Mouse (Mus musculus) right cerebral cortex, postnatal 14 days (tissue): Measurements from ENCODE around the gene Pah.

Experiments used
- DNase-seq: peaks from one replicate; pipeline ENCODE4 v3.0.0; 2022

Pah gene

DNA sequence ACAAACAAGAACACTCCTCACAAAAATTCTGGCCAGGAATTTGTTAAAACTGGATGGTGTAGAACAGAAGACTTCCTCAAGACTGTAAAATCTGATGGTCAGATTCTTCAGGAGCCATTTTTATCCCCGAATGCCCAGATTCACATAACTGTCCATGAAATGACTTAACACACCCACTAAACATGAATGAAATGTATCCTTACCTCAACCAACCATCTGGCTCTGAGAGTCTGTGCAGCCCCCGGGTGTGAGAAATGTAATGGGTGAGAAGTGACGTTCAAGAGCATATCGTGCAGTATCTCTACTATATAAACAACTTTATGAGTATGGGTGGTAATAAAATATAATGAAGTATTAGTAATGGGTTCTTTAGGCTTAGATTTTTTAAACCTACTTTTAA, 13.0 kb upstream of the Pah start:
- DNase-seq = no peak

DNA sequence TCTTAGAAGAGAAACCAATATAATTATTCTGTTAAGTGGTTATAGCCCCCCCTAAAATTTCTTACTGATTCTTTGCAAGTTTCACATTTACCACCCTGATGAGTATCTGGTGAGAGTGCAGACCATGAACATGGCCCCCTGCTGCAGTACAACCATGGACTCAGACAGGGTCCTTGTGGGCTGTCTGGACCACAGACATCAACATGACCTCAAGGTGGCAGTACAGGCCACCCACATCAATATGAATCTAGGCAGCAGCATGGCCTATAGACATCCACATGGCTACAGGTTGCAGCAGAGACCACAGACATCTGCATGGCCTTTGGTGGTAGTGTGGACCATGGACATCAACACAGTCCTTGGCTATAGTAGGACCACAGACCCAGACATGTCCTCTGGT, 8.5 kb upstream of the Pah start:
- DNase-seq = no peak

DNA sequence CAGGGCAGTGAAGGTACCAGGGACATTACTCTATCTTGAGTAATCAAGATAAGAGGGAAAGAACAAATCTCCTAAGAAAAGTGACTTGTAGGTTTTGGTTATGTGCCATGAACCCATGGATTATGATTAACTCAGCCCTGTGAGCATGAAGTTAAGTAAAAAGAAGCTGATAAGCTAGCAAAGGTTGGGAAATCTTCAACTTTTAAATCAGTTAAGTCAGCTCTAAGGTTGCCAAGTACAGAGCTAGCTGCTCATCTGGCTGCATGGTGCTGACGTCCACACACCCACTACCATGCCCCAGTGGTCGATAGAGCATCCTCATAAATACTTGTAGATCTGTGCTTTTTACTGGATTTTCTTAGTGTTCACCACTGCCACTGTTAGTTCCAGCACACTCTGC, 3.0 kb upstream of the Pah start:
- no peak for DNase-seq

DNA sequence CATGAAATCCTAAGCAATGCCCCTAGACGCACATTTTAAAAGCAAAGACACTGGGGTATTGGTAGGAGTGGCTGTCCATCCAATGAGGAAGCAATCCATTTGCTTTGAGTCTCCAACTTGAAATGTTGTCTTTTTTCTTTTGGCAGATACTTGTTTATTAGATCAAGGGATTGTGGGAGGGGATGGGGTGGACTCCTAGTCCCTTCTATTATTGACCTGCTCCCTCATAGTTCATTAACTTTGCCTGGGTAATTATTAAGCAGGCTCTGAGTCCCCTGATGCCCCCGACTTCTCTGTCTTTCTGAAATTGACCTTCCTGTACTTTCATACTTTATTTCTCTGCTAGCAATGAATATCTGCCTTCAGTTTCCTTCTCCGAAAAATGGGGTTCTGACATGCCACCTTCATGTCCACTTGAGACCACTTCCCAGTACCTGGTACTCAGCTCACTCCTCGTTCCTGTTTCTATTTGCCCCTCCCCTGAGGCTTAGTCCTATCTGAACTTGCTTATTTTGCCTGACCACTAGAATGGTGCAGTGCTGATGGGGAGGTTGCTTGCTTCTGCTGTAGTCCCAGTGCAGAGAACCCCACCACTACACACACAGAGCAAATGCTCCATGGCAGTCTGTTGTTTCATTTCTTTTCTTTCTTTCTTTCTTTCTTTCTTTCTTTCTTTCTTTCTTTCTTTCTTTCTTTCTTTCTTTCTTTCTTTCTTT, 1.0 kb upstream of the Pah start:
- DNase-seq = no peak

DNA sequence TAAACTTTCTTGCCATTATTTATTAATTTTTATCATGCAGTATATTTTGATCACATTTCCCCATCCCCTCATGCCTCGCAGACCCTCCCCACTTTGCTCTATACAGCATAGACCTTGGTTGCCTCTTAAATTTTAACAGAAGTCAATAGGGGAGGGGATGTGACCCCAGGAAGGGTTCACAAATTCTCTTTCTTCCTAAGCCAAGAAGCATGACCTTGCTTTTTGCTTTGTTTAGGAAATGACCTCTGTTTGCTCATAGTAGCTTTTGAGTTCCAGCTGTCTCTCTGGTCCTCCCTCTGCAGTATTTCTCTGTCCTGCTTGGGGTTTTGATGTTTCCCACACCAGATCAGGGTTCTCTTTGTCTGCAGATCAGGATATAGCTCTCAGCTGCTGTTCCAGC, 12.6 kb downstream of the Pah start:
- no peak for DNase-seq

DNA sequence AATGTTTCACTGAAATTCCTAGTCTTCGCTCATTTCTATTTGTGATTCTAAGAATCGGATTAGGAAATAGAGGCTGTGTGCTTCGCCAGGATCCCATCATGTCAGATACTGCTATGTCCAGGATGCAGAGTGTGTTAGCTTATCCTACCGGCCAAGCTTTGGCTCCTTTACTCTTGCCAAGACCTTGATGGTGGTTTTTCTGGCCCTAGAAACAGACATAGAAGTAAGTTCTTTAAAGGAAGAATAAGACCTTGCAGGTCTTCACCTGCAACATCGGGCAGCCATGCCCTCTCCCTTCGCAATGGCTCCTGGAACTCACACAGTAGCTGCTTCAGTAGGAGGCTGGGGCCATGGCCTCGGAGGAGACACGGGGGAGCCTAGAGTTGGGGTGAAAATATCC, 24.2 kb downstream of the Pah start:
- no peak for DNase-seq

DNA sequence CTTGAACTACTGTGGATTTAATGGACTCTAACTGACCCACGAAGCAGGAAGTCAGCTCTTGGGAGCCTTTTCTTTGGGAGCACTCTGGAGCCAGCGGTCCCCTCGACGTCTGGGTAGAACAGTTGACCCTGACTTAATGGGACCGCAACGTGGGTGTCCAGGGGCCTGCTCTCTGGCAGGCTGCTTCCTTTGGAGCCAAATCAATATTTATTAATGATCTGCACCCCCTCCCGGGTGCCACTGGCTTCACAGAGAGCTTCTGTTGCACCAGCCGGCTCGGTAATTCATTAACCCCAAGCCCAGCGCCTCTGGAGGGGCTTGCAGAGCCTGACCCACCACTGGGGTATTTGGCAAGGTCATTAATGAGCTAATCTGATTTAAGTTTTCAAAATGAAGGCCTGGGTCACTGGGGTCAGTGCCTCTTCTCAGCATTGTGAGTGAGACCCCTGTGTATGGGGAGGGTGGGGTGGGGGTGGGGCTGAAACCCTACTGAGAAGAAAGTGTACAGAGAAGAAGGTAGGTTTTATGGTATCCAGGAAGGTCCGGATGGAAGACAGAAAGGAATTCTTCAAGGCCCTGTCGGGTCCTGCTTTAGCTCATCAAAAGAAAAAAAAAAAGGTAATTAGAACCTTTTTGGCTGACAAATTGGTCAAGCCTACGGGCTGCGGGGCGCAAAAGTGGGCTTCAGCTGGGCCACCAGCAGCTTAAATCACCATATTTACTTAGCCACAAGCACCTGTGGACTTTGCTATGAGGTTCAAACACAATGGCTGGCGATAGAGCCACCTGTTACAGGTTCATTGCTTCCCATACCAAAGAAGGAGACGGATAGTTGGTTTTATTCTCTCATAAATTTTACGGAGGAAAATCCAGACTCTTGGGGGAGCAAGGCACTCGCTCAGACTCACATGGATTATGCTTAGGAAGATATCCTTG, 25.0 kb downstream of the Pah start:
- no peak for DNase-seq

DNA sequence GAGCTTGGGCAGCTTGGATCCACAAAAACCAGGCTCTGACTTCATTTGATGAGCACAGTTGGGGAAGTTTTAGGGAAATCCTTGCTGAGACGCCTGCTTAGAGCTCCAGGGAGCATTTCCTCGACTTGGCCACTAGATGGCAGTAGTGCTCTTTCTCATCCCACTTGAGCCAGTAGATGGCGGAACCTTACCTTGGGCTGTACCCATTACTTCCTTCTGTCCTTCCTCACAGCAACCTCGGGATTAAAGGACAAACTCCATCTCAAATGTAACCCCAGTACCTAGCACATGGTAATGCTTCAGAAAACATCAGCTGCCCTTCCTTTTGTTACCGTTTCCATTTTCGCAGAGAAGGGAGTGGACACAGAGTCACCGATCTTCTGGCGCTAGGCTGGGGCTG, 31.1 kb downstream of the Pah start:
- DNase-seq = no peak

DNA sequence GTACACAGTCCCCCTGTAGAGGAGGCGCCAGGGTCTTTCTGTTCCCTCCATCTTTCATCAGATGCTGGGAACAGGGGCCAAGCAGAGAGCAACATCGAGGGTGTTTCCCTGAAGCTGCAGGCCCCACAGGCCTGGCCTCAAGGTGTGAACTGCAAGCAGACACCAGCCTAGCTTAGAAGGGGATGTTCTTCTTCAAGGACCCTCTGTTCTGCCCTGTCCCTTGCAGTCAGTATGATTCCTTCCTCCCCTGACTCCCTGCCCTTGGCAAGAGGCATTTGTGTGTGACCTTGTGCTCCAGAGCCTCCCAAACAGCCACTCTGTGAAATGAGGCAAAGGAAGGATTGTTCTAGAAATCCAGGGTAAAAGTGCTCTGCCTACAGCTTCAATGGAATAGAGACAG, 34.8 kb downstream of the Pah start:
- DNase-seq = no peak

DNA sequence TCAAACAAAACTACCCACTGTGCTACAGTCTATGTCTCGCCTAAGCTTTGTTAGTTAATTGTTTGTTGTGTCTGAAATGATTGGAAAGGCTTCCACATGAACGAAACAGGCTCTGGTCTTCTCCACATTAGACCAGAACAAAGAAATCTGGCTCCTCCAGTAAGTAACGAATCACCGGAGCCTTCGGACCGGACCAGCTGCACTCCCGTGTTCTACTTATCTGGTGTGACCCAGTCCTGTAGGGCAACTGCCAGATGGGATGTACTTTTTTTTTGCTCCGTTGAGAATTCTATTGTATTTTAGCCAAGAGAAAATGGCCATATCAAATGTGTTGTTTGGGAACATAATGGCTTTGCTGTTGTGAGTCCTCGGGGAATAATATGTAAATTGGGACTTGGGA, 42.2 kb downstream of the Pah start:
- no peak for DNase-seq

DNA sequence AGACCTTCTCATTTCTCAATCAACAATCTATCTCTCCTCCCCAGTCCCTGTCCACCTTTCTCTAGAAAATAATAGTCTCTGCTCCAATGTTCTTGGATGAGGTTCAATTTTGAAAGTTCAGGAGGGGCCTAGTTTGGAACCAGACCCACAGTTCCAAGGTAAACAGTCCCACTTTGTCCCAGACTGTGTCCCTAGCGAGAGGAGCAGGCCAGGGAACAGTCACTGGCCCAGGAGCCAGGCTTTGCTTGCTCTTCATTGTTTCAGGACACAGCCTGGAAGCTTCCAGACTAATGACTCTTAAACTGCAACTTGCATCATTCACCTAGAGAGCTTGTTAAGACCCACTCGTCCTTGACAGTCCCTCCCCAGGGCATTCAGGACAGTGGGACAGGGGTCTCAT, 44.1 kb downstream of the Pah start:
- DNase-seq = no peak

DNA sequence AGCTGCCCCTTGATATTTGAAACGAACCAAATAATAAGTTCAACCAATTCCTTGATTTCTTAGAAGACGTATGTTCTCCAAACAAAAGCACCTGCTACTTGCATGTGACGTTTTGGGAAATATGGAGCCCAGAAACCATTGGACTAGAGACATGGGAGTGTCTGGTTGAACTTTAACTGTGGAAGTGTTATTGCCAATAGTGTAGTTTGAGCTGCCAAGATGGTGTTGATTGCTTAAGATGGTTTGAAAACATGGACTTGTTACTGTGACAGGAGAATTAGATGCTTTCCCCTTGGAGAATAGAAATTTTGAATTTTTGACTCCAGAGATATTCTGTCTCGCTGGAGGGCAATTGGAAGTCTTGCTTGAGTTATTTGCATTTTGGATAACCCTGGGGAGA, 50.9 kb downstream of the Pah start:
- DNase-seq = no peak

DNA sequence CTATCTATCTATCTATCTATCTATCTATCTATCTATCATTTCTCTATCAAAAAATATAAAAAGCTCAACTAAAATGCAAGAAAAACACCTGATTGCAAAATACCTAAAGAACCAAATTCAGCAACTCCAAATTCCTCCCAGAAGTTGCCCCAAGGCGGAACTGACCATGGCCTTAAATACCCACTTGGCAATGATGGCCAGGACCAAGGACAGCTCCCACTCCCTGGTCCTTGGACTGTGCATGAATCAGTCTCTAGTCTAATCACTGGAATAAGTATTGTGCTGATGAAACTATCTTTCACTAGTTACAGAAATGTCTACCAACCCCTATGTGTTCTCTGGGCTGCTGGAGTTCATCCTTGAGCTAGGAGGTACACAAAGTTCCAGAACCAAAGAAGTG, 65.1 kb downstream of the Pah start:
- peak; percentile 4 for DNase-seq

DNA sequence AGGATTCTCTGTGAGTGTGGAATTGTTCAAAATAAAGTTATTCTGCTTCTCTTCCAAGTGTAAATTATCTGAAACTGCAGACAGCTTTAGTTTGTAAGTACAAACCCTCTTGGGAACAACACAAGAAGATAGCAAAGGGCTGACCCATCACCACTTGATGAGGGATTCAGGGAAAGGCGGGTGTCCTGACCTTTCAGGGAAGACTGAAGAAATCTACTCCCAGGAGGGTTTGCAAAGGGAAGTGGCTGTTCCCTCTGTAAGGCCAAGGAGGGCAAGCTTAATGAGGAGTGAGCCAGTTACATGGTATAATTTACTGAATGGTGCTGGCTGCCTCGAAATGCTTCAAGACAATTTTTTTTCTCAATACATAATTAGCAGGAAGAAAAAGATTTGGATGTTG, 72.3 kb downstream of the Pah start:
- DNase-seq = no peak

DNA sequence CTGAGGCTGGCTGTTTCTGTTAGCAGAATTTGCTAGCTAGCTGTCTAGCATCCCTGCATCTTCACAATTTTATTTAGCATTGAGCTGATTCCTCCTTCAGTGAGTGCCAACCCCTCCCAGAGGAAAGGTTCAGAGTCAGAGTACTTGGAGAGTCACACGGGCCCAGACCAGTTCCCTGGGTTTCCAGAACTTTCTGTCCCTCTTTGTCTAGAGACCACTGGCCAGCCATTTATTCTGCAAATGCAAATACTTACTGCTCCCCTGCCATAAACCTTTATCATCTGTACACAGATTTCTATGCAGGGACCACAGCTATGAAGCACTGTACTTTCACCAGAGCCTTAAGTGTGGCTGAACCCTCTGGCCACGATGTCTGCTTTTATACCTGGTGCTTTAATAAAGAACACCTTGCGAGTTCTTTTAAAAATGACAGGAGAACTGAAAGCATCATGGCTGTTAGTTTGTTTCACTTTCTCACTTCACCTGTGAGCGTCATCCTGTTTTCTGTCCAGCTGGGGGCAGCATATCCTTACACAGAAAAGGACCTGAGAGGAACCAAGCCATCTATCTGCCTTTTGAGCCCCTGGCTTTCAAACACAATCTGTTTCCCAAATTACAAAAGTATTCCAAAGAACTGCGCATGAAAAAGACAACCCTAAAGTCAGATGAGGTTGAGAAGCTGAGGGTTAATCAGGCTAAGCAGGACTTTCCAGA, 74.9 kb downstream of the Pah start:
- DNase-seq = peak; percentile 9

DNA sequence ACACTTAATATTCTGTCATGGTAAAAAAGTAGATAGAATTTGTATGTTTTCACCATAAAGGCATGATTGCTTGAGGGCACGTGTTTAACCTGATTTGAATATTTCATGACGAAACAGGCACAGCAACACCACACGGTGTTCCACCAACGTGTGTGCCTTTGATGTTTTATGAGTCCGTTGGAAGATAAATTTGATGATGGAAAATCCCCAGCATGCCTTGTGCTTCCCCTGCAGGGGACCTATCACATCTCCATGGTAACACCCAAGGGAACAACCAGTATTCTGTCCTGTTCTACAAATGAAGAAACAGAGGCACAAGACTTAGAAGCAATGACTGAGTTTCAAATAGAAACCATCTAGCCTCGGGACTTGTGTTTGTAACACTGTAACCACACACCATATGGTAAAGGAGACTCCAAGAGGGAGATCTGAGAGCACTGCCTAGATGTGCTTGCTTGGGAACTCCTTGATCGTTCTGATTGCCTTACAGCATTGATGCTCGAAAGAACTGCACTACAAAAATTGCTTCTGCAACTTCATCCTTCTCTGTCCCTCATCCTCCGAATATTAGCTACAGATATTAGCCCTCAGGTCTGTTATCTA, 75.6 kb downstream of the Pah start:
- no peak for DNase-seq

DNA sequence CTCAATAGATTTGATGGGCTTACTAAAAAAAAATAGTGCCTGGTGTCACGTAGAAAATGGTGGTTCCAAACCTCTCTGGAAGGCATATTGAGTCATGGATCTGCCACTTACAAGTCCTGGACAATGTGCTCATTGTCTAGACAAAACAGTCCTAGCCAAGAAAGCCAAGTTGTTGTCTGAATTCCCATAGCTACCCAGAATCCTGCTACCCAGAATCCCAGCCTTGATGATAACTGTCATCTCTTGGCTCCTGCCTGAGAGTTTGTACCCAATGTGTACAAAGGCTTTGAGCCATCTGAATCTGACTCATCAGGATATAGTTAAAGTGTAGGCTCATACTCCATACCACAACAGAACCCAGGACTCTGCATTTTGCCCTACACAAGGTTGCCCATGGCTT, 80.6 kb downstream of the Pah start:
- DNase-seq = no peak

DNA sequence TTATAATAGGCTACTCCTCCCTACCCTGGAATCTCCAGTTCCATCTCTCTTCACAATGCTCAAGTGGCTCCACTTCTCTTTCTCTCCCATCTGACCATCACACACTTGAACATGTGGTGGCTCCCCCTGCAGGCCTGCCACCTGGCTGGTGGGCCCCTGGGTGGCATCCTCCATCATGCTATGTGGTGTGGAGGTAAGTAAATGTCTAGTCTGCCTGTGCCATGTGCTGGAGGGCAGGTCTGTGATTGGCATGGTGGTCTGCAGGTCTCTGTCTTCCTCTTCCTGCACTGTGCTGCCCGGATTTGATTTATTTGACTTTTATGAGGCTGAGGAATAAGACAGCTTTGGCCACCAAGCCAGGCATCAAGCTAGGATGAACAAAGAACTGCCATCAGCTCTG, 103.6 kb downstream of the Pah start:
- DNase-seq = no peak
